Mouse (Mus musculus): ENCODE data around the gene Prpf40b.

GRCm38 (mm10) chr15:99343414-99344147 is 48.7 kb downstream of the Prpf40b start:
- TF ChIP-seq POLR2A (IDR thresholded peaks at IDR 0.05; ENCODE audit: extremely low read depth, insufficient read depth, low read length) = no peak
- no peak for TF ChIP-seq CTCF (IDR thresholded peaks at IDR 0.05; ENCODE audit: low read depth, low read length)

Data from liver, adult 2 months (tissue).